Mouse (Mus musculus): Measurements from ENCODE around the gene Sycp3. TPM values are rescaled to one million over a fixed set of nuclear protein-coding genes. Genes with fewer than 3 reads are reported as not detected.
A peak's percentile ranks its signal among the peaks of the same experiment; 100 is the strongest.

Gene Sycp3
- polyA plus RNA-seq, 2 experiments, result 0.02 to 0.18 TPM

GRCm38 (mm10) chr10:88488629-88489028 lies 29.3 kb downstream of the Sycp3 start:
- Histone ChIP-seq H3K36me3 (replicated peaks; ENCODE audit: control insufficient read depth, insufficient read depth, low read depth) (no peaks in the 10 kb centered on the region), H3K4me2 (ENCODE audit: low read depth) (no peak overlapping the region), H3K9ac (replicated peaks) (no peak overlapping the region), H3K9me3 (ENCODE audit: control insufficient read depth, low read length) (no peaks in the 10 kb centered on the region), H3K27me3 (ENCODE audit: control insufficient read depth, insufficient read depth, low read length) (no peaks in the 10 kb centered on the region), H3K27ac (no peak overlapping the region), H3K4me3 (ENCODE audit: insufficient read depth in 1 of 2, low read depth in 2 of 2, low read length in 2 of 2) (no peak overlapping the region), H3K4me1 (replicated peaks; ENCODE audit: control insufficient read depth in 2 of 2, insufficient read depth in 2 of 2, low read length in 1 of 2) (no peaks in the 10 kb centered on the region)
- DNase-seq (ENCODE audit: low read depth in 3 of 3, low spot score in 3 of 3) (no peak), ATAC-seq (ENCODE audit: insufficient read depth) (no peak)
- TF ChIP-seq EP300 (IDR thresholded peaks at IDR 0.05; ENCODE audit: low read depth) (no peak), CTCF (IDR thresholded peaks at IDR 0.05; ENCODE audit: low read depth) (no peak)
- 72% methylated on average over 5 of the region's 5 CpGs for WGBS (ENCODE audit: insufficient replicate concordance)

GRCm38 (mm10) chr10:88491632-88492031 lies 32.3 kb downstream of the Sycp3 start:
- TF ChIP-seq CTCF (IDR thresholded peaks at IDR 0.05; ENCODE audit: low read depth) (0 out of 2 replicates have a peak, but pooled peaks have one; percentile 3), EP300 (IDR thresholded peaks at IDR 0.05; ENCODE audit: low read depth) (no peak)
- H3K27ac ChIP-seq, result no peak overlapping the region
- H3K4me2 ChIP-seq (ENCODE audit: low read depth), result no peak overlapping the region
- no peak for DNase-seq (ENCODE audit: low read depth in 3 of 3, low spot score in 3 of 3)
- 46% methylated on average over 7 of the region's 7 CpGs for WGBS (ENCODE audit: insufficient replicate concordance)
- no peak for ATAC-seq (ENCODE audit: insufficient read depth)
- H3K4me3 ChIP-seq (ENCODE audit: insufficient read depth in 1 of 2, low read depth in 2 of 2, low read length in 2 of 2), result no peak overlapping the region
- no peak overlapping the region for H3K9ac ChIP-seq (replicated peaks)
- no peaks in the 10 kb centered on the region for H3K36me3 ChIP-seq (replicated peaks; ENCODE audit: control insufficient read depth, insufficient read depth, low read depth)
- H3K27me3 ChIP-seq (ENCODE audit: control insufficient read depth, insufficient read depth, low read length), result no peaks in the 10 kb centered on the region
- H3K9me3 ChIP-seq (ENCODE audit: control insufficient read depth, low read length), result no peaks in the 10 kb centered on the region
- no peaks in the 10 kb centered on the region for H3K4me1 ChIP-seq (replicated peaks; ENCODE audit: control insufficient read depth in 2 of 2, insufficient read depth in 2 of 2, low read length in 1 of 2)

DNA sequence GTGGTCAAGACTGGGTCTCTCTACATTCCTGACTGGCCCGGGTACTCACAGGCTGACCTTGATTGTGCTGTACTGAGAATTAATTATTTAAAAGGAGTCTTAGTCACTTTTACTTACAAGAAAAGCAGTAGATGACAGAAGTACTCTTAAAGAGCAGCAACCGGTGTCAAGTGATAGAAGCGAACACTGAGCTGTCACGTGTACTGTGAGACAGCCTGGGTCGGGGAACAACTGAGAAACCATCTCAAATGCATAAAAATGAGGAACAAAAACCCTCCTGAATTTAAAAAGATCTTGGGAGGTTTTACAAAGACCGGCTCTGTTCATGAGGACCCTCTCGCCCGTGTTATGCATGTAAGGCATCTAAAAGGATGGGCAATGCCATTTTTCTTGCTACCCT lies 33.3 kb downstream of the Sycp3 start:
- H3K9ac ChIP-seq (replicated peaks), result no peak overlapping the region
- H3K27me3 ChIP-seq (ENCODE audit: control insufficient read depth, insufficient read depth, low read length), result no peaks in the 10 kb centered on the region
- H3K9me3 ChIP-seq (ENCODE audit: control insufficient read depth, low read length), result no peaks in the 10 kb centered on the region
- TF ChIP-seq CTCF (IDR thresholded peaks at IDR 0.05; ENCODE audit: low read depth), result no peak
- TF ChIP-seq EP300 (IDR thresholded peaks at IDR 0.05; ENCODE audit: low read depth), result no peak
- H3K4me2 ChIP-seq (ENCODE audit: low read depth), result no peak overlapping the region
- ATAC-seq (ENCODE audit: insufficient read depth) (no peak), DNase-seq (ENCODE audit: low read depth in 3 of 3, low spot score in 3 of 3) (no peak)
- H3K4me3 ChIP-seq (ENCODE audit: insufficient read depth in 1 of 2, low read depth in 2 of 2, low read length in 2 of 2), result no peak overlapping the region
- whole genome bisulfite sequencing (ENCODE audit: insufficient replicate concordance), result 49% methylated on average over 8 of the region's 8 CpGs
- H3K27ac ChIP-seq, result no peak overlapping the region
- H3K4me1 ChIP-seq (replicated peaks; ENCODE audit: control insufficient read depth in 2 of 2, insufficient read depth in 2 of 2, low read length in 1 of 2), result no peaks in the 10 kb centered on the region
- no peaks in the 10 kb centered on the region for H3K36me3 ChIP-seq (replicated peaks; ENCODE audit: control insufficient read depth, insufficient read depth, low read depth)

DNA sequence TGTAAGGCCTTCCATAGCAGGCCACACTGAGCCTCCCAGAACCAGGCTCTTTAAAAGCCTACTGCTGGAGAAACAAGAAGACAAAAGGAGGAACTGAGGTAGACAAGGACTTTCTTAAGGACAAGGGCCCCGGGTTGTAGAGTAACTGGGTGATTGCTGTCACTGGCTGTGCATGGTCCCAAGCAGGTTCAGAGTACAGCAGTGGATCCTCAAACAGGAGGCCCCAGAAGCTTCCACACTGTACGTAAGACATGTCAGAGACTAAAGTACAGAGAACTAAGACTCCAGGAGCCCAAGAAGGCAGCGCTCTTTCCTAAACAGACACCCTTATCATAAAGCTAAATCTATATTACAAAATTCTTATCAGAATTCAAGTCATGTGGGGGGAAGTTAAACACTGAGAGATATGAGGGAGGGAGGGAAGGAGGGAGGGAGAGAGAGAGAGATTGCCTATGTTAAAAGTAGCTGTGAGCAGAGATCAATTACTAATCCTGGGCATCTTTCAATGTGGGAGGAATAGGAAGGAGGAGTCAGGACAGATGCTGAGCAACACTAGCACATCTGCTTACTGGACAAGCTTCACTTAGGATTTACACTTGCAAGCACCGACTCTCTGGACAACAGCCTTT lies 35.7 kb downstream of the Sycp3 start:
- Histone ChIP-seq H3K4me1 (replicated peaks; ENCODE audit: control insufficient read depth in 2 of 2, insufficient read depth in 2 of 2, low read length in 1 of 2) (no peaks in the 10 kb centered on the region), H3K36me3 (replicated peaks; ENCODE audit: control insufficient read depth, insufficient read depth, low read depth) (no peaks in the 10 kb centered on the region), H3K27me3 (ENCODE audit: control insufficient read depth, insufficient read depth, low read length) (no peaks in the 10 kb centered on the region), H3K27ac (no peak overlapping the region), H3K9me3 (ENCODE audit: control insufficient read depth, low read length) (no peaks in the 10 kb centered on the region), H3K4me3 (ENCODE audit: insufficient read depth in 1 of 2, low read depth in 2 of 2, low read length in 2 of 2) (no peak overlapping the region), H3K4me2 (ENCODE audit: low read depth) (no peak overlapping the region), H3K9ac (replicated peaks) (no peak overlapping the region)
- DNase-seq (ENCODE audit: low read depth in 3 of 3, low spot score in 3 of 3) (no peak), ATAC-seq (ENCODE audit: insufficient read depth) (no peak)
- WGBS (ENCODE audit: insufficient replicate concordance), result 45% methylated on average over 4 of the region's 4 CpGs
- TF ChIP-seq EP300 (IDR thresholded peaks at IDR 0.05; ENCODE audit: low read depth) (no peak), CTCF (IDR thresholded peaks at IDR 0.05; ENCODE audit: low read depth) (no peak)

DNA sequence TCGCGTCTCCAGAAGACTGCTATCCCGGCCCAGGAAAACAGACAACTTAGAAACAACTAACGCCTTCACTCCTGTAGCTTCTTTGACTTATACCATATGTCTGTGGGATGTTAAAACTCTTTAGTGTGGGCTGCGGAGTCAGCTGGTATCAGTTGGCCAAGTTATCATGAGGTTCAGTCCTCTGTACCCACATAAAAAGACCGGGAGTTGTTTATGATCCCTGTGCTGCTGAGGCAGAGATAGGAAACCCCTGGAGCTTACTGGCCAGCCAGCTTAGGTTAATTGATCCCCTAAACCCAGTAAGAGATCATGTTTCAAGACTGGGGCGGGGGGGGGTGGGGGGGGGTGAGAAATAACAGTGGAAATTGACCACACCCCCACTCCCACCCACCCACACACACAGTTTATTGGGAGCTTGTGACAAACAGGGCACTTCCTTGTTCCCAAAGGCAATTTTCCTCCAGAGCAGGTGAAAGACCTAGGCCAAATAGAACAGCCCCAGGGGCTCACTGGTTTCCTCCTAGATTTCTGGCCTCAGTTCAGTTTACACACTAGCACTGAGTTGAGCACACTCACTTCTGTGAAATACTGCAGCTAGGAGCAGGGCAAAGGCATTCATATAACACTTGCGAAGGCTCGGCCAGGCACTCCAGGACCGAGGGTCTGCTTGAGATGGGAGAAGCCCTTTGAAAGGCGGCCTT lies 37.6 kb downstream of the Sycp3 start:
- Histone ChIP-seq H3K4me2 (ENCODE audit: low read depth) (no peak overlapping the region), H3K9me3 (ENCODE audit: control insufficient read depth, low read length) (no peaks in the 10 kb centered on the region), H3K4me3 (ENCODE audit: insufficient read depth in 1 of 2, low read depth in 2 of 2, low read length in 2 of 2) (no peak overlapping the region), H3K4me1 (replicated peaks; ENCODE audit: control insufficient read depth in 2 of 2, insufficient read depth in 2 of 2, low read length in 1 of 2) (no peaks in the 10 kb centered on the region), H3K27me3 (ENCODE audit: control insufficient read depth, insufficient read depth, low read length) (no peaks in the 10 kb centered on the region), H3K9ac (replicated peaks) (no peak overlapping the region), H3K36me3 (replicated peaks; ENCODE audit: control insufficient read depth, insufficient read depth, low read depth) (no peaks in the 10 kb centered on the region), H3K27ac (no peak overlapping the region)
- no peak for DNase-seq (ENCODE audit: low read depth in 3 of 3, low spot score in 3 of 3)
- ATAC-seq (ENCODE audit: insufficient read depth), result no peak
- WGBS (ENCODE audit: insufficient replicate concordance), result 65% methylated on average over 11 of the region's 11 CpGs
- TF ChIP-seq EP300 (IDR thresholded peaks at IDR 0.05; ENCODE audit: low read depth), result no peak
- TF ChIP-seq CTCF (IDR thresholded peaks at IDR 0.05; ENCODE audit: low read depth), result no peak
